Mouse (Mus musculus): ENCODE measurements at regions not wholly inside any gene's neighbourhood (a gene's known extent, or its start where the extent isn't known, plus 50 kb on each side); places are given as distances from the start of the nearest gene placed in this dataset.
A peak's percentile ranks its signal among the peaks of the same experiment; 100 is the strongest.

GRCm38 (mm10) chr17:77200256-77200655, 999.8 kb upstream of the Crim1 start:
- no peak for ATAC-seq (ENCODE audit: low read depth)
- Histone ChIP-seq H3K27ac (ENCODE audit: low read length) (no peak overlapping the region), H3K4me1 (replicated peaks; ENCODE audit: control insufficient read depth, insufficient read depth, low read length) (no peaks in the 10 kb centered on the region)

GRCm38 (mm10) chr17:77200671-77201070, 999.4 kb upstream of the Crim1 start:
- WGBS: 33% methylated on average over 1 of the region's 1 CpGs
- H3K4me1 ChIP-seq (replicated peaks; ENCODE audit: control insufficient read depth, insufficient read depth, low read length): no peaks in the 10 kb centered on the region
- H3K9ac ChIP-seq (ENCODE audit: low read length): no peak overlapping the region
- H3K27me3 ChIP-seq (ENCODE audit: control insufficient read depth, insufficient read depth, low read depth, low read length): no peaks in the 10 kb centered on the region
- no peaks in the 10 kb centered on the region for H3K9me3 ChIP-seq (ENCODE audit: control insufficient read depth, low read length)
- H3K4me2 ChIP-seq (ENCODE audit: low read depth, low read length): no peak overlapping the region
- no peak overlapping the region for H3K27ac ChIP-seq (ENCODE audit: low read length)
- H3K4me3 ChIP-seq (ENCODE audit: low read length): no peak overlapping the region
- ATAC-seq (ENCODE audit: low read depth): no peak
- no peaks in the 10 kb centered on the region for H3K36me3 ChIP-seq (ENCODE audit: control insufficient read depth, insufficient read depth, low read length)

More at GRCm38 (mm10) chr17:77200256-77200655, 999.8 kb upstream of the Crim1 start:
- Histone ChIP-seq H3K9me3 (ENCODE audit: control insufficient read depth, low read length) (no peaks in the 10 kb centered on the region), H3K9ac (ENCODE audit: low read length) (no peak overlapping the region), H3K27me3 (ENCODE audit: control insufficient read depth, insufficient read depth, low read depth, low read length) (no peaks in the 10 kb centered on the region), H3K36me3 (ENCODE audit: control insufficient read depth, insufficient read depth, low read length) (no peaks in the 10 kb centered on the region), H3K4me2 (ENCODE audit: low read depth, low read length) (no peak overlapping the region), H3K4me3 (ENCODE audit: low read length) (no peak overlapping the region)

GRCm38 (mm10) chr17:77210947-77211346, 989.1 kb upstream of the Crim1 start:
- Histone ChIP-seq H3K4me2 (ENCODE audit: low read depth, low read length) (no peak overlapping the region), H3K36me3 (ENCODE audit: control insufficient read depth, insufficient read depth, low read length) (no peaks in the 10 kb centered on the region), H3K9me3 (ENCODE audit: control insufficient read depth, low read length) (no peaks in the 10 kb centered on the region), H3K4me3 (ENCODE audit: low read length) (no peak overlapping the region), H3K27me3 (ENCODE audit: control insufficient read depth, insufficient read depth, low read depth, low read length) (no peaks in the 10 kb centered on the region), H3K9ac (ENCODE audit: low read length) (no peak overlapping the region), H3K4me1 (replicated peaks; ENCODE audit: control insufficient read depth, insufficient read depth, low read length) (no peaks in the 10 kb centered on the region), H3K27ac (ENCODE audit: low read length) (peak overlapping the region; percentile 23)
- WGBS: 13% methylated on average over 1 of the region's 1 CpGs
- ATAC-seq (ENCODE audit: low read depth): peak; percentile 95

- Histone ChIP-seq H3K27ac (ENCODE audit: low read length) (no peak overlapping the region), H3K4me3 (ENCODE audit: low read length) (no peak overlapping the region), H3K9me3 (ENCODE audit: control insufficient read depth, low read length) (no peaks in the 10 kb centered on the region), H3K36me3 (ENCODE audit: control insufficient read depth, insufficient read depth, low read length) (no peaks in the 10 kb centered on the region), H3K9ac (ENCODE audit: low read length) (no peak overlapping the region), H3K4me2 (ENCODE audit: low read depth, low read length) (no peak overlapping the region), H3K27me3 (ENCODE audit: control insufficient read depth, insufficient read depth, low read depth, low read length) (no peaks in the 10 kb centered on the region), H3K4me1 (replicated peaks; ENCODE audit: control insufficient read depth, insufficient read depth, low read length) (no peaks in the 10 kb centered on the region)
- 75% methylated on average over 2 of the region's 2 CpGs for WGBS
- 0 out of 2 replicates have a peak, but pooled peaks have one; percentile 49 for ATAC-seq (ENCODE audit: low read depth)
These were observed 955.0 kb upstream of the Crim1 start for GRCm38 (mm10) chr17:77245031-77245430.
